Mouse (Mus musculus) thymus, adult 2 months (tissue): ENCODE measurements around the gene Bak1.

ENCODE experiments used
- CTCF ChIP-seq: fragments of 200-500 bp; IDR thresholded peaks from 2 replicates; pipeline ENCODE4 v1.5.1; 2012; ENCODE audit warnings: mild to moderate bottlenecking, control low read depth, low read length, moderate library complexity, borderline replicate concordance; ENCODE audit not compliant: control insufficient read depth, poor library complexity, insufficient read depth; ENCODE audit errors: extremely low read depth
- POLR2A ChIP-seq: fragments of 200-500 bp; IDR thresholded peaks from 2 replicates; pipeline ENCODE4 v1.6.1; 2012; ENCODE audit warnings: mild to moderate bottlenecking, low read length, control low read depth, moderate library complexity; ENCODE audit not compliant: control insufficient read depth, poor library complexity, insufficient read depth; ENCODE audit errors: extremely low read depth

GRCm38 (mm10) chr17:27078499-27078898 is 49.7 kb upstream of the Bak1 start:
- TF ChIP-seq POLR2A (no peak), CTCF (no peak)
